Mouse (Mus musculus): ENCODE data around the gene Herc1. TPM values are rescaled to one million over a fixed set of nuclear protein-coding genes. Genes with fewer than 3 reads are reported as not detected.
A peak's percentile ranks its signal among the peaks of the same experiment; 100 is the strongest.

Herc1 gene
- polyA plus RNA-seq, 1 experiment from 2014 or later: 22.3 TPM

DNA sequence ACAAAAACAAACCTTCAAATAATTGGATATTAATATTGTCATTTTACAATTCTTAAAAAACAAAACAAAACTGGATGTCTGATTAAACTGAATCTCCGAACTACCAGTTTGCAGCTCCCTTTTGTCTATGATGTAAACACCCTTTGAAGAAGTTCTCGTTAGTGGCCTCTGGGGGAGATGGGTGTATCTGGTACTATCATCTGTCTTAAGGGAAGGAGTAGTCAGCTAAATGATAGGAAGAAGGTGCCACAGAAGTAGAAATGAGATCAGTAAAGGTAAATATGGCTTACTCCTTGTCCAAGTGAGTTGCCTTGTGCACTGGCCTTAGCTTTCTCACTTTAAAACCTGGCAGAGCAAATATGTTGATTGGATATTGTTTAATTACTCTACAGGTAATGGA, 127.5 kb downstream of the Herc1 start:
- no peaks in the 10 kb centered on the region for H3K9me3 ChIP-seq
- no peak overlapping the region for H3K4me3 ChIP-seq
- DNase-seq (ENCODE audit: low spot score): no peak
- no peaks in the 10 kb centered on the region for H3K4me1 ChIP-seq
- no peak overlapping the region for H3K27ac ChIP-seq
- H3K27me3 ChIP-seq (ENCODE audit: insufficient read depth, poor library complexity, severe bottlenecking): no peaks in the 10 kb centered on the region
- H3K36me3 ChIP-seq: peaks cover 59% of the 10 kb centered on the region
- WGBS: 81% methylated on average over 2 of the region's 2 CpGs

- peaks cover 78% of the 10 kb centered on the region for H3K36me3 ChIP-seq
- no peaks in the 10 kb centered on the region for H3K4me1 ChIP-seq
- no peaks in the 10 kb centered on the region for H3K27me3 ChIP-seq (ENCODE audit: insufficient read depth, poor library complexity, severe bottlenecking)
- no peak overlapping the region for H3K4me3 ChIP-seq
- 68% methylated on average over 3 of the region's 3 CpGs for WGBS
- no peak overlapping the region for H3K27ac ChIP-seq
- DNase-seq (ENCODE audit: low spot score): no peak
- H3K9me3 ChIP-seq: no peaks in the 10 kb centered on the region
Measured at GRCm38 (mm10) chr9:66483429-66483828, 133.2 kb downstream of the Herc1 start.

GRCm38 (mm10) chr9:66488786-66489185, 138.5 kb downstream of the Herc1 start:
- no peak for DNase-seq (ENCODE audit: low spot score)
- H3K36me3 ChIP-seq: peaks cover 93% of the 10 kb centered on the region

DNA sequence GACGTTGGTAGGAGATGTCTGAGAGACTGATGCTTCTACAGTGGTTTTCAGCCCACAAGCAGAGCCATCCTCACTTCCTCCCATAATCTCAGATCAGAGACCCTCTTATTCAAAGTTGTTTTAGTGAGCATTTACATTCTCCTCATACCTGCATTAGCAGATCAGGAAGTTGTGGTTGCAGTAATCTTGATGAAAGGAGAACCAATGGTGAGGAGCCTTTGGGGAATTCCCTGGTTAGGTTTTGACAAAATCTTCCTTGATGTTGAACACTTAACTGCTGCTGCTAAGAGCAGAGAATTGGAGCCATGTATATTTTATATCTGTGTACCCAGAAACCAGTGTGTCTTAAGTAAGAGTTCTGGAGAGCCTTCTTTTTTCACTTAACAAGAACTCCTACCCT, 142.1 kb downstream of the Herc1 start:
- WGBS: 82% methylated on average over 1 of the region's 1 CpGs
- H3K27me3 ChIP-seq (ENCODE audit: insufficient read depth, poor library complexity, severe bottlenecking): no peaks in the 10 kb centered on the region
- no peaks in the 10 kb centered on the region for H3K4me1 ChIP-seq
- no peak overlapping the region for H3K27ac ChIP-seq
- H3K4me3 ChIP-seq: no peak overlapping the region
- no peak for DNase-seq (ENCODE audit: low spot score)
- H3K9me3 ChIP-seq: no peaks in the 10 kb centered on the region
- H3K36me3 ChIP-seq: peaks cover 93% of the 10 kb centered on the region

More at GRCm38 (mm10) chr9:66488786-66489185, 138.5 kb downstream of the Herc1 start:
- Histone ChIP-seq H3K27me3 (ENCODE audit: insufficient read depth, poor library complexity, severe bottlenecking) (no peaks in the 10 kb centered on the region), H3K27ac (no peak overlapping the region), H3K9me3 (no peaks in the 10 kb centered on the region), H3K4me1 (no peaks in the 10 kb centered on the region), H3K4me3 (no peak overlapping the region)

DNA sequence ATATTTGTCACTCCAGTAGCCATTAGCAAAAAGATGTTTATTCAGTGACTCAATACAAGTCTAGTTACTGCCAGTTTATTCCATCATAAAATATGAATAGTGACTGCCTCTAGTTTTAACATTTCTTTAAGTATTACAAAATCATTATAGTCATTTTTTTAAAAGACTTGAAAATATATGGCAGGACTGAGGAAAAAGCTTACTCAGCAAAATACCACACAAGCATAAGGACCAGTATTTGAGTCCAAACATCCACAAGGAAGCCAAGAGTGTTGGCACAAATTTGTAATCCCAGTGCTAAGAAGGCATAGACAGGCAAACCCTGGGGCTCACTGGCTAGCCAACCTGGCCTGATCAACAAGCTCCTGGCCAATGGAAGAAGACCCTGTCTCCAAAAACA, 143.7 kb downstream of the Herc1 start:
- Histone ChIP-seq H3K27ac (no peak overlapping the region), H3K4me3 (no peak overlapping the region), H3K36me3 (peaks cover 94% of the 10 kb centered on the region), H3K4me1 (no peaks in the 10 kb centered on the region), H3K27me3 (ENCODE audit: insufficient read depth, poor library complexity, severe bottlenecking) (no peaks in the 10 kb centered on the region), H3K9me3 (no peaks in the 10 kb centered on the region)
- no peak for DNase-seq (ENCODE audit: low spot score)

GRCm38 (mm10) chr9:66501248-66501647, 151.0 kb downstream of the Herc1 start:
- H3K4me1 ChIP-seq: peaks cover 20% of the 10 kb centered on the region
- no peak overlapping the region for H3K4me3 ChIP-seq
- 75% methylated on average over 2 of the region's 2 CpGs for WGBS
- no peaks in the 10 kb centered on the region for H3K27me3 ChIP-seq (ENCODE audit: insufficient read depth, poor library complexity, severe bottlenecking)
- H3K27ac ChIP-seq: no peak overlapping the region
- DNase-seq (ENCODE audit: low spot score): no peak
- no peaks in the 10 kb centered on the region for H3K9me3 ChIP-seq
- H3K36me3 ChIP-seq: peaks cover 85% of the 10 kb centered on the region

DNA sequence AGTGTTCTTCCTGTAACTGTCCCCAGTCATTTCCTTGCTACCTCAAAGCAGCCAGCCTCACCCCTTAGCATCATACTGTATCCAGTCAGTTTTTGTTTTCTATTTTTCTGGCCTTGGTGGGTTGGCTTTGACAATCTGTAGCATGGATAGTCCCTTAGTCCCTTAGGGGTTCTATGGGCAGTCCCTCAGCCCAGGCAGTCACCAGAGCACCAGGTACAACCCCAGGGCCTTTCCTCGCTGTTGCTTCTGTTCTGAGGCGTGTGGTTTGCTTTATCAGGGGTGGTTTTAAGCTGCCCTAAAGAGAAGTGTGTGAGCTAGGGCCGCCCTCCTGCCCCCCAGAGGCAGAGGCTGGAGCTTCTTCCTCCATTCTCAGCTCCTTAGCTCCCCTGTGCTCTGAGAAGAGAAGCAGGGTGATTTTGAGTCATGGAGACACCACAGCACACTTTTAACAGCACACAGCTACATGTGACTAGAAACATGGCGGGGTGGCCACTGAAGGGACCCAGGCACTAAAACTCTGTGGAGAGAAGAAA, 153.7 kb downstream of the Herc1 start:
- Histone ChIP-seq H3K27me3 (ENCODE audit: insufficient read depth, poor library complexity, severe bottlenecking) (no peaks in the 10 kb centered on the region), H3K4me3 (no peak overlapping the region), H3K4me1 (peaks cover 23% of the 10 kb centered on the region), H3K27ac (peak overlapping the region; percentile 52), H3K36me3 (peaks cover 81% of the 10 kb centered on the region), H3K9me3 (no peaks in the 10 kb centered on the region)
- WGBS: 73% methylated on average over 4 of the region's 4 CpGs
- DNase-seq (ENCODE audit: low spot score): no peak

DNA sequence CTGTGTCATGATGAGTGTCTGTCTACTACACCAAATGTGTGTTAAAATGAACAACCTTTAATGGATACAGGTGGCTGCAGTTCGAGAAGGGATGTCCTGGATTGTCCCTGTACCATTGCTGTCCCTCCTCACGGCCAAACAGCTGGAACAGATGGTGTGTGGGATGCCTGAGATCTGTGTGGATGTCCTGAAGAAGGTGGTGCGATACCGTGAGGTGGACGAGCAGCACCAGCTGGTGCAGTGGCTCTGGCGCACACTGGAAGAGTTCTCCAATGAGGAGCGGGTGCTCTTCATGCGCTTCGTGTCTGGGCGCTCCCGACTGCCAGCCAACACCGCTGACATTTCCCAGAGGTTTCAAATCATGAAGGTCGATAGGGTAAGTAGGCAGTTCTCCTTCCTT, 154.3 kb downstream of the Herc1 start:
- Histone ChIP-seq H3K4me3 (no peak overlapping the region), H3K27ac (peak overlapping the region; percentile 52), H3K27me3 (ENCODE audit: insufficient read depth, poor library complexity, severe bottlenecking) (no peaks in the 10 kb centered on the region), H3K9me3 (no peaks in the 10 kb centered on the region), H3K4me1 (peaks cover 25% of the 10 kb centered on the region), H3K36me3 (peaks cover 83% of the 10 kb centered on the region)
- DNase-seq (ENCODE audit: low spot score): no peak
- 90% methylated on average over 13 of the region's 13 CpGs for WGBS

DNA sequence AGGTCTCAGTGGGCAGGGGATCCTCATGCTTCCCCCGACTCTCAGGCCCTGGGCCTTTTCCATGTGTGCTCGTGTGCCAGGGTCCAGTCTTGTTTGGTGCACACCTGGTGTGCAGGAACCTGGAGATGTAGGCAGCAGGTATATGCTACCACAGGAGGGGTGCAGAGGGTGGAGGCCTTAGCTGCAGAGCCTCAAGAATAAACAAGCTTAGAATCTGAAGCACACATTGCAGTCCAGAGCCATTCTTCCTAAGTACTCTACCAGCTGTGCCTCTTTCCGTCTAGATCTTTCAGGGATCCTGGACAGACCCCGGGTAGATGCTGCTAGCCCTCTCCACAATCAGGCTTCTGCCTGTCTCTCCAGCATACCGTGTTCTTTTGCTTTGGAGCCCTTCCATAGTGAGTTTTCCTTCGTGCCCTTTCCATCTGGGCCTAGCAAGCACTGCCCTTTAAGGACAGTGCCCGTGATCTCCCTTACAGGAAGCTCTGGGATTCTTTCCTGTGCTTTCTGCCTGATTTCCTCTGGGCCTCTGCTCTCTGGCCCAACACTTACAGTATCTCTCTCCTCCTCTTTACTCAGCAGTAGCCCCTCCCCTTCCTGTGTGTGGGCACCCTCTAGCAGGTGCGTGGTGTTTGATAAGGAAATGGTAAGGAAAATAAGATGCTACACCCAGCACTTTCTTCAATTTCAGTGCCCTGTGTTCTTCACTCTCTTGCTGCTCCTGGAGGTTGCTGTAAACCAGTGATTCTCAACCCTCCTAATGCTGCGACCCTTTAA, 155.1 kb downstream of the Herc1 start:
- H3K27ac ChIP-seq: peak overlapping the region; percentile 36; the same call in 1 of the 2 replicates
- no peaks in the 10 kb centered on the region for H3K27me3 ChIP-seq (ENCODE audit: insufficient read depth, poor library complexity, severe bottlenecking)
- 72% methylated on average over 9 of the region's 9 CpGs for WGBS
- DNase-seq (ENCODE audit: low spot score): no peak
- H3K4me3 ChIP-seq: no peak overlapping the region
- no peaks in the 10 kb centered on the region for H3K9me3 ChIP-seq
- H3K4me1 ChIP-seq: peaks cover 29% of the 10 kb centered on the region
- peaks cover 84% of the 10 kb centered on the region for H3K36me3 ChIP-seq

DNA sequence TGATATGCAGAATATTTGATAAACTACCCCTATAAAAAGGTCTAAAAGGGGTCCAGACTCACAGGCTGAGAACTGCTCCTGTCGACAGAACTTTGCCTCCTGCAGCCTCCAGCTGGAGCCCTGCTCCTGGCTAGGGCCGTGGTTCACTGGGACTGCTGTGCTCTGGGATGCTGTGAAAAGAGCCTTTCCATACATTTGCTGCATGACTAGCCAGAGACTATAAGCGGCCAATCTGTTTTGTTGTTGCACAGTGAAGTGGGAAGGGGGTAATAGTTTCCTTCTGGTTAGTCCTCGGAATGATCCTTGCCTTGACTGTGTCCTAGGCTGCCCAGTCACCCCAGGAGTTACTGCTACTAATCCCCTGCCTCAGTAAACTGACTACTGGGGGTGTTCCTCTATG, 155.8 kb downstream of the Herc1 start:
- H3K9me3 ChIP-seq: no peaks in the 10 kb centered on the region
- peaks cover 34% of the 10 kb centered on the region for H3K4me1 ChIP-seq
- peaks cover 82% of the 10 kb centered on the region for H3K36me3 ChIP-seq
- H3K4me3 ChIP-seq: no peak overlapping the region
- no peak for DNase-seq (ENCODE audit: low spot score)
- no peaks in the 10 kb centered on the region for H3K27me3 ChIP-seq (ENCODE audit: insufficient read depth, poor library complexity, severe bottlenecking)
- no peak overlapping the region for H3K27ac ChIP-seq
- 81% methylated on average over 4 of the region's 4 CpGs for WGBS

DNA sequence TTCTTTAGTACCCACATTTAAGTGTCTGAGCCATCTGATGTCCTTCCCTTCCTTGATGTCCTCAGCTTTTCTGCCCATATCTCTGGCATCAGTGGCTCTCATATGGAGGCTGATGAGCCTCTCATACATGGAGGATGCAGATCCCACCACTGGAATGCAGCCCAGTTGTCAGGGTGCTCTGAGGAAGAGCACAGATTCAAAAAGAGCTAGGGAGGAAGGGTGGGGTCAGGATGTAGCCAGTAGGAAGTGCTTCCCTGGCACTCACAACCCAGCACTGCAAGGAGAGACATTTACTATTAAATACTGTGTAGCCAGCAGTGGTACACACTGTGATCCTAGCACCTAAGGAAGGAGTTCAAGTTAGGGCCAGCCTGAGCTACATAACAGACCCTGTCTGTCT, 156.2 kb downstream of the Herc1 start:
- Histone ChIP-seq H3K27ac (no peak overlapping the region), H3K4me3 (no peak overlapping the region), H3K4me1 (peaks cover 36% of the 10 kb centered on the region), H3K27me3 (ENCODE audit: insufficient read depth, poor library complexity, severe bottlenecking) (no peaks in the 10 kb centered on the region), H3K36me3 (peaks cover 78% of the 10 kb centered on the region), H3K9me3 (no peaks in the 10 kb centered on the region)
- DNase-seq (ENCODE audit: low spot score): no peak

- Histone ChIP-seq H3K36me3 (peaks cover 66% of the 10 kb centered on the region), H3K4me3 (no peak overlapping the region), H3K27me3 (ENCODE audit: insufficient read depth, poor library complexity, severe bottlenecking) (no peaks in the 10 kb centered on the region), H3K4me1 (peaks cover 45% of the 10 kb centered on the region), H3K27ac (0 out of 2 replicates have a peak overlapping the region, but pooled peaks have one; percentile 13), H3K9me3 (no peaks in the 10 kb centered on the region)
- WGBS: 80% methylated on average over 3 of the region's 3 CpGs
- no peak for DNase-seq (ENCODE audit: low spot score)
Measured at GRCm38 (mm10) chr9:66507684-66508083, 157.4 kb downstream of the Herc1 start.

DNA sequence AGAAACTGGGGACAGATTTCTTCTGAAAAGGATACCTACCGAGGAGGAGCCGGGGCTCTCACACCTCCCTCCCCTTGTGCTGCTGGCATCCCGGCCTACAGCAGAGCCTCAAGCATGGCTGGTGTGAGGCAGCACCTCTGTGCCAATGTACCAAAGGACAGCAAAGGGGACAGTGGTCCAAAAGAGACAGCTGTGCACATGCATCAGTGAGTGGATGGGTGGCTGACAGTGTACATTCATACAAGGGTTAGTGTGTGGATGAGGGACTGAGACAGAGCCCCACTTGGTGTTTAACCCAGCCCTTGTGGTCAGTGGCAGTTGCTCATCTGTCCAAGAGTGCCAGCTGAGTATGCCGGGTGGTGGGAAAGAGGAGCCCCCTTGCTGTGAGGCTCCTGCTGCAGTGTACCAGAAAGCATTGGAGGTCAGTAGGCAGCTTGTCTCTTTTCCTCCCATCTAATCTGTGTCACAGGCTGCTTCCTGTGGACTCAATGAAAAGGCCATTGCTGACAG, 158.7 kb downstream of the Herc1 start:
- H3K27me3 ChIP-seq (ENCODE audit: insufficient read depth, poor library complexity, severe bottlenecking): no peaks in the 10 kb centered on the region
- 0 out of 2 replicates have a peak overlapping the region, but pooled peaks have one; percentile 11 for H3K27ac ChIP-seq
- 66% methylated on average over 4 of the region's 4 CpGs for whole genome bisulfite sequencing
- peaks cover 41% of the 10 kb centered on the region for H3K4me1 ChIP-seq
- DNase-seq (ENCODE audit: low spot score): no peak
- H3K36me3 ChIP-seq: peaks cover 64% of the 10 kb centered on the region
- H3K9me3 ChIP-seq: no peaks in the 10 kb centered on the region
- no peak overlapping the region for H3K4me3 ChIP-seq

Data from heart, embryonic 10.5 days (tissue).